Comparison of ENCODE assay signal across 36 mouse cellular contexts in the genomic region with DNA sequence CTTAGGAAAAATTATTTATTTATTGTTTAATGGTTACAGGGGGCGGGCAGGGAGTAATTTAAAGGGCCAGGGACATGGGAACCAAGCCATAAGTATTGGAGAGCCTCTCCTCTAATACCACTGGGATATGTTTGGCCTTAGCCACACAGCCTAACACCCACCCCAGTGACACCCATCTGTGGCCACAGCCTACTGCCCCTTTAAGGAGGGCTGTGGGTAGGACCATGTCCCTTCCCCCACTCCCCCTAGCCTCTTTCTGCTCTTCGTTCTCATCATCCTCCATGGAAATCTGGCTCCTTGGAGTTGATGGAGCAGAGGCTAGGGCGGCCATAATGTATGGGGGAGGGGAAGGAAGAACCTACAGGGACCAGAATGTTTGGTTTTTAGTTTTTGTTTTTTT. TPM values are rescaled to one million over a fixed set of nuclear protein-coding genes. Genes with fewer than 3 reads are reported as not detected.
A peak's percentile ranks its signal among the peaks of the same experiment; 100 is the strongest.
DNase-seq lines count a peak whose midpoint lies in the region; ATAC-seq and TF ChIP-seq lines count a peak whose summit lies in the region.
"Had no signal": no experiment of that assay in that cellular context is flagged by ENCODE, and none has a peak within 500 bp of the region (broad histone marks: within the 10 kb centered on the region; RNA-seq: fewer than 3 reads in every experiment).

No protein-coding gene starts in this region.

- no peak for TF ChIP-seq POLR2A in myocyte (IDR thresholded peaks at IDR 0.05; ENCODE audit: insufficient read length, low read depth)

- no peaks in the 10 kb centered on the region for H3K79me2 ChIP-seq in myocyte (ENCODE audit: control insufficient read depth, insufficient read depth)

- no peaks in the 10 kb centered on the region for H3K4me1 ChIP-seq in forebrain, postnatal 0 days (ENCODE audit: insufficient read depth)
- peaks cover 5% of the 10 kb centered on the region for H3K4me1 ChIP-seq in forebrain, embryonic 10.5 days
- H3K4me1 ChIP-seq in E14TG2a.4 (replicated peaks; ENCODE audit: low read depth, low read length) = peaks cover 100% of the 10 kb centered on the region
- H3K4me1 ChIP-seq: embryonic facial prominence, embryonic 12.5 days; hindbrain, embryonic 15.5 days; liver, embryonic 13.5 days; midbrain, embryonic 12.5 days had no signal

- peak overlapping the region; percentile 23; the same call in 1 of the 2 replicates for H3K27ac ChIP-seq in forebrain, postnatal 0 days (ENCODE audit: low read depth, low read length)
- H3K27ac ChIP-seq in forebrain, embryonic 10.5 days = no peak overlapping the region
- H3K27ac ChIP-seq: embryonic facial prominence, embryonic 12.5 days; hindbrain, embryonic 15.5 days; kidney, embryonic 15.5 days; layer of hippocampus, adult 2 months; limb, embryonic 10.5 days; limb, embryonic 15.5 days; liver, embryonic 13.5 days; midbrain, embryonic 12.5 days had no signal

- intact Hi-C loops in left cerebral cortex, postnatal 14 days (cut with DNase I) = no loop called here

- no peak overlapping the region for H3K4me2 ChIP-seq in forebrain, postnatal 0 days (ENCODE audit: low read depth)
- H3K4me2 ChIP-seq in myocyte (ENCODE audit: low read depth) = no peak overlapping the region
- H3K4me2 ChIP-seq: embryonic facial prominence, embryonic 12.5 days; hindbrain, embryonic 15.5 days; kidney, embryonic 15.5 days; limb, embryonic 15.5 days; liver, embryonic 13.5 days; midbrain, embryonic 12.5 days had no signal

- no peaks in the 10 kb centered on the region for H3K9me3 ChIP-seq in forebrain, postnatal 0 days (ENCODE audit: low read length)
- H3K9me3 ChIP-seq in forebrain, embryonic 10.5 days = no peaks in the 10 kb centered on the region
- no peaks in the 10 kb centered on the region for H3K9me3 ChIP-seq in E14TG2a.4 (ENCODE audit: low read length)
- H3K9me3 ChIP-seq: embryonic facial prominence, embryonic 12.5 days; hindbrain, embryonic 15.5 days; kidney, embryonic 15.5 days; limb, embryonic 10.5 days; limb, embryonic 15.5 days; liver, embryonic 13.5 days; megakaryocyte, embryonic 14.5 days; midbrain, embryonic 12.5 days had no signal

- no peaks in the 10 kb centered on the region for H3K27me3 ChIP-seq in forebrain, postnatal 0 days (ENCODE audit: insufficient read depth, low read length)
- H3K27me3 ChIP-seq in forebrain, embryonic 10.5 days (ENCODE audit: poor library complexity, severe bottlenecking) = no peaks in the 10 kb centered on the region
- H3K27me3 ChIP-seq in E14TG2a.4 (ENCODE audit: insufficient read depth, low read length) (no peaks in the 10 kb centered on the region), myocyte (ENCODE audit: control insufficient read depth, insufficient read depth, insufficient read length) (no peaks in the 10 kb centered on the region)
- H3K27me3 ChIP-seq: embryonic facial prominence, embryonic 12.5 days; hindbrain, embryonic 15.5 days; kidney, embryonic 15.5 days; limb, embryonic 15.5 days; liver, embryonic 13.5 days; megakaryocyte, embryonic 14.5 days; midbrain, embryonic 12.5 days had no signal

- TF ChIP-seq CTCF in forebrain, postnatal 0 days (IDR thresholded peaks at IDR 0.05; ENCODE audit: low read depth) = no peak
- TF ChIP-seq CTCF in E14TG2a.4 (conservative IDR thresholded peaks at IDR 0.05; ENCODE audit: low read length) = no peak

- ATAC-seq in forebrain, postnatal 0 days = no peak
- ATAC-seq: CD4-positive, CD25-positive, alpha-beta regulatory T cell, adult 4 months; inflammation-experienced regulatory T-cells, adult 6 months; lung, postnatal 0 days had no signal

- no peak for DNase-seq in forebrain, postnatal 0 days
- DNase-seq in forebrain, embryonic 10.5 days (ENCODE audit: extremely low spot score, low spot score) = no peak
- peak; percentile 1 for DNase-seq in kidney, postnatal 4 days
- no peak for DNase-seq in kidney, adult 8-10 months
- DNase-seq in left cerebral cortex, postnatal 14 days (ENCODE audit: low spot score in 2 of 2) = no peak
- DNase-seq: adrenal gland, postnatal 25 days; cerebellum, adult 11-12 months; cerebellum, adult 9-11 months; embryo, embryonic 11 days; kidney, adult 11 months; kidney, postnatal 25 days; liver, embryonic 13.5 days; lung, postnatal 4 days; thymus, postnatal 14 days had no signal

- no peak overlapping the region for H3K4me3 ChIP-seq in forebrain, postnatal 0 days (ENCODE audit: low read depth, low read length)
- H3K4me3 ChIP-seq in forebrain, embryonic 10.5 days = no peak overlapping the region
- peak overlapping the region; percentile 39 for H3K4me3 ChIP-seq in E14TG2a.4 (replicated peaks; ENCODE audit: low read length)
- H3K4me3 ChIP-seq in myocyte = no peak overlapping the region
- H3K4me3 ChIP-seq: embryonic facial prominence, embryonic 12.5 days; hindbrain, embryonic 15.5 days; kidney, embryonic 15.5 days; layer of hippocampus, adult 2 months; limb, embryonic 10.5 days; limb, embryonic 15.5 days; liver, embryonic 13.5 days; megakaryocyte, embryonic 14.5 days; midbrain, embryonic 12.5 days had no signal

- WGBS in forebrain, postnatal 0 days = 86% methylated on average over 3 of the region's 3 CpGs
- 80% methylated on average over 3 of the region's 3 CpGs for WGBS in forebrain, embryonic 10.5 days

- peaks cover 65% of the 10 kb centered on the region for H3K36me3 ChIP-seq in forebrain, postnatal 0 days (ENCODE audit: insufficient read depth)
- H3K36me3 ChIP-seq in forebrain, embryonic 10.5 days (replicated peaks) = peaks cover 84% of the 10 kb centered on the region
- H3K36me3 ChIP-seq in E14TG2a.4 (ENCODE audit: insufficient read depth, low read length) (peaks cover 66% of the 10 kb centered on the region), myocyte (ENCODE audit: control insufficient read depth, insufficient read depth) (peaks cover 66% of the 10 kb centered on the region)

- no peak overlapping the region for H3K9ac ChIP-seq in forebrain, postnatal 0 days
- H3K9ac ChIP-seq: embryonic facial prominence, embryonic 12.5 days; hindbrain, embryonic 15.5 days; kidney, embryonic 15.5 days; limb, embryonic 15.5 days; liver, embryonic 13.5 days; midbrain, embryonic 12.5 days had no signal

- H3ac ChIP-seq in myocyte (ENCODE audit: control insufficient read depth, insufficient read length) = no peak overlapping the region

TF ChIP-seq in myocyte, 11 proteins besides CTCF, POLR2A, EP300 and RAD21:
- peak; percentile 69 for TF ChIP-seq POLR2AphosphoS2 (IDR thresholded peaks at IDR 0.05; ENCODE audit: insufficient read length, low read depth)
- no peak for TF ChIP-seq CEBPB (IDR thresholded peaks at IDR 0.05; ENCODE audit: insufficient read depth, poor library complexity, severe bottlenecking)
TF ChIP-seq in myocyte: peak in this region for 1.

RNA-seq across cellular contexts. Expression of gene Rxfp4, which starts 5.9 kb away (rescaled TPM):
- not detected in 2 replicates for total RNA-seq in forebrain, postnatal 0 days (2014; rRNA removed)
- polyA plus RNA-seq in forebrain, postnatal 0 days (2015; fragmentation: Nextera tagmentation; extraction: Ambion mirVana) = not detected in 2 replicates
- polyA plus RNA-seq in forebrain, embryonic 10.5 days (2016; fragmentation: Nextera tagmentation; extraction: Ambion mirVana) = not detected in 2 replicates
- polyA plus RNA-seq in myocyte (2012; fragmentation: generic; extraction: Trizol) = not detected
- not detected for total RNA-seq in left cerebral cortex, postnatal 14 days (2021)
- total RNA-seq: adrenal gland, adult 18-20 months; adrenal gland, postnatal 25 days; gastrocnemius, adult 18-20 months; gastrocnemius, postnatal 4 days; hematopoietic stem cell, adult 5-6 weeks; layer of hippocampus, adult 2 months; layer of hippocampus, postnatal 25 days had no signal
- polyA plus RNA-seq: embryonic facial prominence, embryonic 12.5 days; frontal cortex, adult 2 months; heart, embryonic 16.5 days; hindbrain, embryonic 15.5 days; inflammation-experienced regulatory T-cells, adult 6 months; kidney, embryonic 15.5 days; limb, embryonic 10.5 days; liver, embryonic 13.5 days; midbrain, embryonic 12.5 days; neural tube, embryonic 14.5 days; stomach, embryonic 16.5 days had no signal

RNA-seq across cellular contexts. Expression of gene Khdc4, which starts 38.5 kb away (rescaled TPM):
- 80.4 and 93.3 TPM in 2 replicates for total RNA-seq in forebrain, postnatal 0 days (2014; rRNA removed)
- 45.9 and 55.1 TPM in 2 replicates for polyA plus RNA-seq in forebrain, postnatal 0 days (2015; fragmentation: Nextera tagmentation; extraction: Ambion mirVana)
- 86.3 and 97.3 TPM in 2 replicates for polyA plus RNA-seq in forebrain, embryonic 10.5 days (2016; fragmentation: Nextera tagmentation; extraction: Ambion mirVana)
- 17.2 TPM for polyA plus RNA-seq in myocyte (2012; fragmentation: generic; extraction: Trizol)
- total RNA-seq in left cerebral cortex, postnatal 14 days (2021) = 10 to 100 TPM; 53.6 to 55.1 TPM

RNA-seq across cellular contexts. Expression of gene Arhgef2, which starts 41.3 kb away (rescaled TPM):
- total RNA-seq in forebrain, postnatal 0 days (2014; rRNA removed) = 78.8 and 82.2 TPM in 2 replicates
- polyA plus RNA-seq in forebrain, postnatal 0 days (2015; fragmentation: Nextera tagmentation; extraction: Ambion mirVana) = 37.1 and 66.7 TPM in 2 replicates
- polyA plus RNA-seq in forebrain, embryonic 10.5 days (2016; fragmentation: Nextera tagmentation; extraction: Ambion mirVana) = 79.3 and 92.6 TPM in 2 replicates
- polyA plus RNA-seq in myocyte (2012; fragmentation: generic; extraction: Trizol) = 361 TPM
- total RNA-seq in left cerebral cortex, postnatal 14 days (2021) = 100 to 1,000 TPM; 310 to 316 TPM

Comparison
In these comparisons a context has a peak if more than half of its experiments do, and no peak if none do; other contexts are left out.
1. DNase-seq: peak in kidney, postnatal 4 days (2 of 2); none in forebrain, postnatal 0 days (single experiment), forebrain, embryonic 10.5 days (single experiment), kidney, adult 8-10 months (0 of 2) and left cerebral cortex, postnatal 14 days (0 of 2).